Mouse (Mus musculus) C2C12 (cell line): ENCODE results near the gene Chrnd. TPM values are rescaled to one million over a fixed set of nuclear protein-coding genes. Genes with fewer than 3 reads are reported as not detected.

ENCODE experiments used
- H3K27me3 ChIP-seq: one replicate; pipeline ENCODE4 v1.6.1; 2011; ENCODE audit not compliant: control insufficient read depth, insufficient read depth, insufficient read length
- H3K36me3 ChIP-seq: one replicate; pipeline ENCODE4 v1.6.1; 2011; ENCODE audit not compliant: control insufficient read depth, insufficient read depth
- H3K4me3 ChIP-seq: one replicate; pipeline ENCODE4 v1.5.1; 2011; ENCODE audit warnings: mild to moderate bottlenecking, control low read depth; ENCODE audit not compliant: poor library complexity, insufficient read depth, severe bottlenecking
- H3K79me2 ChIP-seq: one replicate; pipeline ENCODE4 v1.6.1; 2011; ENCODE audit not compliant: control insufficient read depth, insufficient read depth
- H3K79me3 ChIP-seq: one replicate; pipeline ENCODE4 v1.6.1; 2011; ENCODE audit warnings: low read depth, control low read depth
- H3ac ChIP-seq: one replicate; pipeline ENCODE3; 2011; ENCODE audit warnings: low read depth; ENCODE audit not compliant: control insufficient read depth, insufficient read length
- CEBPB ChIP-seq: IDR thresholded peaks from one replicate; pipeline ENCODE4 v1.6.1; 2011; ENCODE audit warnings: low read depth, mild to moderate bottlenecking, control low read depth, moderate library complexity
- CTCF ChIP-seq: IDR thresholded peaks from one replicate; pipeline ENCODE4 v1.5.1; 2011; ENCODE audit not compliant: control insufficient read depth, insufficient read depth, insufficient read length
- FOSL1 ChIP-seq: IDR thresholded peaks from one replicate; pipeline ENCODE4 v1.8.0; 2011; ENCODE audit warnings: mild to moderate bottlenecking, low read length; ENCODE audit not compliant: poor library complexity, insufficient read depth, severe bottlenecking
- MAX ChIP-seq: IDR thresholded peaks from one replicate; pipeline ENCODE4 v1.6.1; 2011; ENCODE audit warnings: mild to moderate bottlenecking, control low read depth
- MYOD1 ChIP-seq: IDR thresholded peaks from one replicate; pipeline ENCODE4 v1.6.1; 2011; ENCODE audit warnings: low read depth; ENCODE audit not compliant: control insufficient read depth, insufficient read length
- MYOG ChIP-seq: IDR thresholded peaks from one replicate; pipeline ENCODE4 v1.6.1; 2011; ENCODE audit not compliant: control insufficient read depth, insufficient read length; ENCODE audit errors: extremely low read depth
- USF1 ChIP-seq: IDR thresholded peaks from one replicate; pipeline ENCODE4 v1.6.1; 2011; ENCODE audit warnings: low read depth, mild to moderate bottlenecking, control low read depth, moderate library complexity
- polyA plus RNA-seq: library from polyadenylated mRNA; unstranded; fragments of >200 nt; fragmentation: generic; extraction: Trizol; gene quantifications from one replicate; pipeline ENCODE4 v1.2.1, GENCODE M21; 2012; ENCODE audit warnings: missing spikeins

Gene Chrnd
- polyA plus RNA-seq, 1 experiment: 7.4 TPM

DNA sequence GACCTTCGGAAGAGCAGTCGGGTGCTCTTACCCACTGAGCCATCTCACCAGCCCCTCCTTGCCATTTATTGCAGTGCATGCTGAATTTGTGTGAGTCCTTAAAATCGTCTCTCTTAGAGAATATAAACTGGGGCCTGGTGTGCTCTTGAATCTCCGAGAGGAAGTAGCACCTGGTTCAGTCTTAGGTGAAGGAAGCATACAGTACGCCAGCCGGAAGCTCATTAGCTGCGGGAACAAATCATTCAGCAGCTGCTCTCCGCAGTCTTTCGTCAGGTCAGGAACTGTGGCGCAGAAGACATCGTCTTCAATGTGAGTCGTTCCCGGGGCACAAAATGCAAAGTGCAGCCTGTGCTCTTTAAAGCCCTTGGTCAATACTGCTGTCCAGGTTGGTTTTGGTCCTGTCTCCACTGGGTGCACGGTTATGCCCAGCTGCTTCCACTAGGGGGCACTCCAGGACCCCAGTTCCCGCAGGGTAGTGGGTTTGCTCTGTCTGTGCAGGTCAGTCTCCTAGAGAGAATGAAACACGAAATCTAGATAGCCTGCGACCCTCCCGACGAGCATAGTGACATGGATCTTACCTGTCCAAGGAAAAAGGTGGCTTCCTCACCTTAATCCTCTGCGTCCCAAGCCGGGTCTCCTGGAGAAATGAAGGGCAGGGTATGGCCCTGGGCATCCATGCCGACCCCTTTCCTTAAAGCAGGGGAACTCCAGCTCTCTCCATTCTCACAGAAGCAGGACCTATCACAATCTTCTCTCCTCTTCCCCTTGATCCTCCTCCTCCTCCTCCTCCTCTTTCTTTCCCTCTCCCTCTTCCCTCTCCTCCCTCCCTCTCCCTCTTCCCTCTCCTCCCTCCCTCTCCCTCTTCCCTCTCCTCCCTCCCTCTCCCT, 55.8 kb downstream of the Chrnd start:
- H3K79me2 ChIP-seq: no peaks in the 10 kb centered on the region
- H3K4me3 ChIP-seq: no peak overlapping the region
- TF ChIP-seq MYOG: no peak
- peak; percentile 86 for TF ChIP-seq CTCF
- TF ChIP-seq MYOD1: no peak
- no peak for TF ChIP-seq MAX
- no peak for TF ChIP-seq USF1
- TF ChIP-seq FOSL1: no peak
- no peak for TF ChIP-seq CEBPB

More for the DNA sequence above, 55.8 kb downstream of the Chrnd start:
- H3ac ChIP-seq: no peak overlapping the region
- H3K27me3 ChIP-seq: no peaks in the 10 kb centered on the region
- H3K79me3 ChIP-seq: no peaks in the 10 kb centered on the region
- no peaks in the 10 kb centered on the region for H3K36me3 ChIP-seq

Other genes starting within 250 kb of the Chrnd start
- gene Alppl2, start 100.7 kb upstream of the Chrnd start, polyA plus RNA-seq: not detected
- gene Alpi, start 89.0 kb upstream of the Chrnd start, polyA plus RNA-seq: not detected
- gene Akp3, start 65.6 kb upstream of the Chrnd start, polyA plus RNA-seq: not detected
- 0.07 TPM for gene Ecel1, start 34.1 kb upstream of the Chrnd start, polyA plus RNA-seq
- gene Prss56, start 7.3 kb upstream of the Chrnd start, polyA plus RNA-seq: 0.07 TPM
- 3.5 TPM for gene Chrng, start 14.1 kb downstream of the Chrnd start, polyA plus RNA-seq
- gene Eif4e2, start 23.3 kb downstream of the Chrnd start, polyA plus RNA-seq: 159 TPM
- gene Efhd1, start 73.8 kb downstream of the Chrnd start, polyA plus RNA-seq: 0.25 TPM
- gene Gigyf2, start 136.4 kb downstream of the Chrnd start, polyA plus RNA-seq: 14.4 TPM
- gene Kcnj13, start 204.1 kb downstream of the Chrnd start, polyA plus RNA-seq: 0.13 TPM